ENCODE assay signal across 8 mouse cellular contexts in genomic region chr6:127153972-127154707, GRCm38 (mm10). TPM values are rescaled to one million over a fixed set of nuclear protein-coding genes. Genes with fewer than 3 reads are reported as not detected.
A peak's percentile ranks its signal among the peaks of the same experiment; 100 is the strongest.
DNase-seq lines count a peak whose midpoint lies in the region; ATAC-seq and TF ChIP-seq lines count a peak whose summit lies in the region.

No protein-coding gene starts in this region.

- TF ChIP-seq EP300 in lung, postnatal 0 days (IDR thresholded peaks at IDR 0.05) = no peak

- H3K4me2 ChIP-seq in lung, embryonic 14.5 days = peak overlapping the region; percentile 79
- peak overlapping the region; percentile 89 for H3K4me2 ChIP-seq in hindbrain, embryonic 12.5 days (replicated peaks)
- peak overlapping the region; percentile 90 for H3K4me2 ChIP-seq in lung, postnatal 0 days (replicated peaks; ENCODE audit: low read depth, low read length)

- TF ChIP-seq POLR2A in cortical plate, adult 2 months (IDR thresholded peaks at IDR 0.05; ENCODE audit: extremely low read depth, insufficient read depth, low read length) = no peak

- peak overlapping the region; percentile 94 for H3K27ac ChIP-seq in lung, embryonic 14.5 days (ENCODE audit: low read depth)
- H3K27ac ChIP-seq in cortical plate, adult 2 months (ENCODE audit: insufficient read depth, low read length) = no peak overlapping the region
- H3K27ac ChIP-seq in hindbrain, embryonic 12.5 days = no peak overlapping the region
- H3K27ac ChIP-seq in lung, postnatal 0 days (ENCODE audit: low read length) = peak overlapping the region; percentile 58

- H3K27me3 ChIP-seq in lung, embryonic 14.5 days (ENCODE audit: insufficient read depth, low read length) = no peaks in the 10 kb centered on the region
- peaks cover 79% of the 10 kb centered on the region for H3K27me3 ChIP-seq in hindbrain, embryonic 12.5 days
- H3K27me3 ChIP-seq in lung, postnatal 0 days (replicated peaks; ENCODE audit: insufficient read depth, low read length) = peaks cover 3% of the 10 kb centered on the region; the same call in 1 of the 2 replicates

- peaks cover 7% of the 10 kb centered on the region for H3K4me1 ChIP-seq in lung, embryonic 14.5 days (ENCODE audit: insufficient read depth)
- peaks cover 2% of the 10 kb centered on the region; the same call in 1 of the 2 replicates for H3K4me1 ChIP-seq in cortical plate, adult 2 months (ENCODE audit: control insufficient read depth, insufficient read depth, low read length)
- peaks cover 56% of the 10 kb centered on the region for H3K4me1 ChIP-seq in hindbrain, embryonic 12.5 days
- peaks cover 35% of the 10 kb centered on the region; the same call in 1 of the 2 replicates for H3K4me1 ChIP-seq in lung, postnatal 0 days (ENCODE audit: insufficient read depth, low read depth, low read length)

- no peaks in the 10 kb centered on the region for H3K9me3 ChIP-seq in lung, embryonic 14.5 days (ENCODE audit: low read depth, low read length)
- H3K9me3 ChIP-seq in hindbrain, embryonic 12.5 days (replicated peaks) = no peaks in the 10 kb centered on the region
- H3K9me3 ChIP-seq in lung, postnatal 0 days (ENCODE audit: low read length) = no peaks in the 10 kb centered on the region

- H3K4me3 ChIP-seq in lung, embryonic 14.5 days (ENCODE audit: low read depth, low read length) = peak overlapping the region; percentile 73
- peak overlapping the region; percentile 2; the same call in 1 of the 2 replicates for H3K4me3 ChIP-seq in cortical plate, adult 2 months (ENCODE audit: insufficient read depth, low read length)
- peak overlapping the region; percentile 60 for H3K4me3 ChIP-seq in hindbrain, embryonic 12.5 days
- H3K4me3 ChIP-seq in lung, postnatal 0 days (ENCODE audit: low read depth, low read length) = peak overlapping the region; percentile 40

- peak overlapping the region; percentile 52 for H3K9ac ChIP-seq in lung, embryonic 14.5 days
- H3K9ac ChIP-seq in hindbrain, embryonic 12.5 days = no peak overlapping the region
- H3K9ac ChIP-seq in lung, postnatal 0 days (replicated peaks; ENCODE audit: low read depth) = peak overlapping the region; percentile 13

- TF ChIP-seq CTCF in lung, embryonic 14.5 days (IDR thresholded peaks at IDR 0.05; ENCODE audit: low read depth) = no peak
- TF ChIP-seq CTCF in cortical plate, adult 2 months (IDR thresholded peaks at IDR 0.05; ENCODE audit: extremely low read depth, insufficient read depth, low read length) = no peak
- TF ChIP-seq CTCF in lung, postnatal 0 days (IDR thresholded peaks at IDR 0.05) = no peak

- no peaks in the 10 kb centered on the region for H3K36me3 ChIP-seq in lung, embryonic 14.5 days (ENCODE audit: insufficient read depth)
- no peaks in the 10 kb centered on the region for H3K36me3 ChIP-seq in hindbrain, embryonic 12.5 days
- H3K36me3 ChIP-seq in lung, postnatal 0 days (ENCODE audit: insufficient read depth, low read length) = no peaks in the 10 kb centered on the region

- WGBS in lung, embryonic 14.5 days = under 1% methylated on average over 30 of the region's 30 CpGs
- WGBS in hindbrain, embryonic 12.5 days = 1% methylated on average over 30 of the region's 30 CpGs
- 1% methylated on average over 30 of the region's 30 CpGs for WGBS in lung, postnatal 0 days

- DNase-seq in lung, embryonic 14.5 days = peak; percentile 27
- DNase-seq in lung, postnatal 25 days (ENCODE audit: low spot score) = no peak
- DNase-seq in lung, postnatal 0 days (ENCODE audit: low spot score) = peak; percentile 44
- DNase-seq in urinary bladder, postnatal 14 days (ENCODE audit: low spot score) = no peak
- DNase-seq in layer of hippocampus, postnatal 14 days (ENCODE audit: low spot score in 2 of 2) = no peak
- no peak for DNase-seq in cerebellum, adult 9-10 months

- ATAC-seq in lung, embryonic 14.5 days (ENCODE audit: insufficient read depth) = no peak
- ATAC-seq in hindbrain, embryonic 12.5 days (ENCODE audit: low FRiP score) = no peak
- no peak for ATAC-seq in lung, postnatal 0 days

RNA-seq across cellular contexts. Expression of gene Ccnd2, which starts 2.1 kb away (rescaled TPM):
- polyA plus RNA-seq in lung, embryonic 14.5 days (2014; fragmentation: Nextera tagmentation; extraction: Ambion mirVana) = 660 and 684 TPM in 2 replicates
- 42.3 and 43.6 TPM in 2 replicates for polyA plus RNA-seq in cortical plate, adult 2 months (2012; rRNA removed)
- 565 and 605 TPM in 2 replicates for polyA plus RNA-seq in hindbrain, embryonic 12.5 days (2016; fragmentation: Nextera tagmentation; extraction: Ambion mirVana)
- polyA plus RNA-seq in lung, postnatal 0 days (2015; fragmentation: Nextera tagmentation; extraction: Ambion mirVana) = 286 and 310 TPM in 2 replicates
- 100 to 1,000 TPM; 174 to 210 TPM for total RNA-seq in layer of hippocampus, postnatal 14 days (2021)

RNA-seq across cellular contexts. Expression of gene Tigar, which starts 44.8 kb away (rescaled TPM):
- polyA plus RNA-seq in lung, embryonic 14.5 days (2014; fragmentation: Nextera tagmentation; extraction: Ambion mirVana) = 3.0 and 3.5 TPM in 2 replicates
- polyA plus RNA-seq in cortical plate, adult 2 months (2012; rRNA removed) = 18.5 and 18.7 TPM in 2 replicates
- polyA plus RNA-seq in hindbrain, embryonic 12.5 days (2016; fragmentation: Nextera tagmentation; extraction: Ambion mirVana) = 8.3 and 9.5 TPM in 2 replicates
- 1.9 and 2.1 TPM in 2 replicates for polyA plus RNA-seq in lung, postnatal 0 days (2015; fragmentation: Nextera tagmentation; extraction: Ambion mirVana)
- 10 to 100 TPM; 30.6 to 36.6 TPM for total RNA-seq in layer of hippocampus, postnatal 14 days (2021)

Comparison
In these comparisons a context has a peak if more than half of its experiments do, and no peak if none do; other contexts are left out.
1. DNase-seq: peak in lung, embryonic 14.5 days (single experiment) and lung, postnatal 0 days (single experiment); none in lung, postnatal 25 days (single experiment), urinary bladder, postnatal 14 days (single experiment), layer of hippocampus, postnatal 14 days (0 of 2) and cerebellum, adult 9-10 months (single experiment).
2. H3K27ac ChIP-seq: peak in lung, embryonic 14.5 days (single experiment) and lung, postnatal 0 days (single experiment); none in cortical plate, adult 2 months (single experiment) and hindbrain, embryonic 12.5 days (single experiment).
3. H3K4me3 ChIP-seq: peak in every context shown above with its lines; median percentile 73 in lung, embryonic 14.5 days; 60 in hindbrain, embryonic 12.5 days; 40 in lung, postnatal 0 days; 2 in cortical plate, adult 2 months.
4. Peak in every context shown above with its lines, with median percentiles within 50 percentile points of each other: H3K4me2 ChIP-seq.